Comparison of ENCODE assay signal across 10 mouse cellular contexts in genomic region chr6:65150703-65151102, GRCm38 (mm10). TPM values are rescaled to one million over a fixed set of nuclear protein-coding genes. Genes with fewer than 3 reads are reported as not detected.
DNase-seq lines count a peak whose midpoint lies in the region; ATAC-seq lines count a peak whose summit lies in the region.
"Had no signal": no experiment of that assay in that cellular context is flagged by ENCODE, and none has a peak within 500 bp of the region (broad histone marks: within the 10 kb centered on the region; RNA-seq: fewer than 3 reads in every experiment).

No protein-coding gene starts in this region.

- H3K9ac ChIP-seq in kidney, embryonic 15.5 days, result no peak overlapping the region
- H3K9ac ChIP-seq in hindbrain, embryonic 15.5 days, result no peak overlapping the region
- H3K9ac ChIP-seq in midbrain, embryonic 16.5 days (ENCODE audit: low read depth, low read length), result no peak overlapping the region

- H3K9me3 ChIP-seq in kidney, embryonic 15.5 days (replicated peaks), result no peaks in the 10 kb centered on the region
- H3K9me3 ChIP-seq in hindbrain, embryonic 15.5 days, result no peaks in the 10 kb centered on the region
- no peaks in the 10 kb centered on the region for H3K9me3 ChIP-seq in midbrain, embryonic 16.5 days (replicated peaks; ENCODE audit: control insufficient read depth, low read length, poor library complexity, severe bottlenecking)
- H3K9me3 ChIP-seq: G1E had no signal

- H3K4me1 ChIP-seq in kidney, embryonic 15.5 days, result peaks cover 4% of the 10 kb centered on the region
- no peaks in the 10 kb centered on the region for H3K4me1 ChIP-seq in hindbrain, embryonic 15.5 days (replicated peaks)
- H3K4me1 ChIP-seq in midbrain, embryonic 16.5 days (ENCODE audit: control insufficient read depth, insufficient read depth, low read length), result no peaks in the 10 kb centered on the region

- H3K4me3 ChIP-seq in kidney, embryonic 15.5 days (replicated peaks), result peak overlapping the region; percentile 21
- peak overlapping the region; percentile 28 for H3K4me3 ChIP-seq in hindbrain, embryonic 15.5 days
- H3K4me3 ChIP-seq in midbrain, embryonic 16.5 days (ENCODE audit: low read depth, low read length), result peak overlapping the region; percentile 21

- no peak for DNase-seq in kidney, adult 18-20 months
- DNase-seq in cerebellum, postnatal 36 days, result peak; percentile 23 to 28
- DNase-seq in left cerebral cortex, adult 8-10 months (ENCODE audit: low spot score in 2 of 2), result no peak
- DNase-seq in adrenal gland, postnatal 4 days (ENCODE audit: low spot score in 2 of 2), result no peak
- no peak for DNase-seq in adrenal gland, postnatal 14 days
- DNase-seq: lung, adult 18-20 months had no signal

- no peaks in the 10 kb centered on the region for H3K36me3 ChIP-seq in kidney, embryonic 15.5 days
- H3K36me3 ChIP-seq in hindbrain, embryonic 15.5 days, result no peaks in the 10 kb centered on the region
- no peaks in the 10 kb centered on the region for H3K36me3 ChIP-seq in midbrain, embryonic 16.5 days (ENCODE audit: control insufficient read depth, insufficient read depth, low read length)
- H3K36me3 ChIP-seq: G1E had no signal

- no peak overlapping the region for H3K27ac ChIP-seq in kidney, embryonic 15.5 days
- no peak overlapping the region for H3K27ac ChIP-seq in hindbrain, embryonic 15.5 days (replicated peaks)
- H3K27ac ChIP-seq in midbrain, embryonic 16.5 days (ENCODE audit: low read length), result no peak overlapping the region

- peak overlapping the region; percentile 57 for H3K4me2 ChIP-seq in kidney, embryonic 15.5 days
- H3K4me2 ChIP-seq in hindbrain, embryonic 15.5 days, result peak overlapping the region; percentile 54
- H3K4me2 ChIP-seq in midbrain, embryonic 16.5 days (ENCODE audit: low read length), result peak overlapping the region; percentile 41

- ATAC-seq in kidney, embryonic 15.5 days (replicated peaks; ENCODE audit: low FRiP score), result peak; percentile 70
- no peak for ATAC-seq in hindbrain, embryonic 15.5 days (ENCODE audit: low FRiP score, low read depth)
- ATAC-seq in midbrain, embryonic 16.5 days, result no peak

- whole genome bisulfite sequencing in kidney, embryonic 15.5 days, result 7% methylated on average over 22 of the region's 22 CpGs
- 12% methylated on average over 22 of the region's 22 CpGs for WGBS in hindbrain, embryonic 15.5 days
- 8% methylated on average over 22 of the region's 22 CpGs for WGBS in midbrain, embryonic 16.5 days

- no peaks in the 10 kb centered on the region for H3K27me3 ChIP-seq in kidney, embryonic 15.5 days
- H3K27me3 ChIP-seq in hindbrain, embryonic 15.5 days, result no peaks in the 10 kb centered on the region
- no peaks in the 10 kb centered on the region for H3K27me3 ChIP-seq in midbrain, embryonic 16.5 days (ENCODE audit: control insufficient read depth, insufficient read depth, low read depth, low read length)

RNA-seq across cellular contexts. Expression of gene Hpgds, which starts 6.0 kb away (rescaled TPM):
- 3.6 and 4.0 TPM in 2 replicates for polyA plus RNA-seq in kidney, embryonic 15.5 days (2015; fragmentation: Nextera tagmentation; extraction: Ambion mirVana)
- polyA plus RNA-seq in hindbrain, embryonic 15.5 days (2015; fragmentation: Nextera tagmentation; extraction: Ambion mirVana), result 5.5 and 6.4 TPM in 2 replicates
- 3.2 and 3.7 TPM in 2 replicates for polyA plus RNA-seq in midbrain, embryonic 16.5 days (2015; fragmentation: Nextera tagmentation; extraction: Ambion mirVana)
- 10 to 100 TPM in 2 of 4 experiments, 1 to 10 TPM in 2; 4.4 to 13.2 (median 9.6) TPM for total RNA-seq in left cerebral cortex, adult 8-10 months (2022)
- 1 to 10 TPM; 2.0 to 3.7 TPM for total RNA-seq in adrenal gland, postnatal 4 days (2021)
- 0.78 and 1.5 TPM in 2 replicates for total RNA-seq in adrenal gland, postnatal 14 days (2021)
- polyA plus RNA-seq: G1E had no signal

Comparison
In these comparisons a context has a peak if more than half of its experiments do, and no peak if none do; other contexts are left out.
1. DNase-seq: peak in cerebellum, postnatal 36 days (2 of 2); none in kidney, adult 18-20 months (single experiment), left cerebral cortex, adult 8-10 months (0 of 2), adrenal gland, postnatal 4 days (0 of 2) and adrenal gland, postnatal 14 days (single experiment).
2. Peak in every context shown above with its lines, with median percentiles within 50 percentile points of each other: H3K4me2 ChIP-seq and H3K4me3 ChIP-seq.